Mouse (Mus musculus) kidney, postnatal 0 days (tissue): ENCODE measurements around the gene B430306N03Rik. TPM values are rescaled to one million over a fixed set of nuclear protein-coding genes. Genes with fewer than 3 reads are reported as not detected.

Experiments used
- ATAC-seq: fragments of 200-750 bp; cut with Nextera tagmentation; replicated peaks from 2 replicates; pipeline ENCODE4 v1.8.0; 2017; ENCODE audit warnings: low read depth, moderate number of reproducible peaks, moderate TSS enrichment, moderate library complexity; ENCODE audit not compliant: low FRiP score
- DNase-seq: peaks from one replicate; pipeline ENCODE4 v3.0.0-alpha.2; 2016; ENCODE audit warnings: low spot score
- H3K27ac ChIP-seq: fragments of 300-500 bp; sonication (generic); 2 replicates; pipeline ENCODE4 v1.5.1; 2014; ENCODE audit warnings: mild to moderate bottlenecking
- H3K27me3 ChIP-seq: fragments of 300-500 bp; sonication (generic); 2 replicates; pipeline ENCODE4 v1.6.1; 2014; ENCODE audit warnings: low read length, mixed read lengths; ENCODE audit not compliant: insufficient read depth
- H3K36me3 ChIP-seq: fragments of 300-500 bp; sonication (generic); 2 replicates; pipeline ENCODE4 v1.6.1; 2014; ENCODE audit warnings: low read length, mixed read lengths; ENCODE audit not compliant: insufficient read depth
- H3K4me1 ChIP-seq: fragments of 300-500 bp; sonication (generic); replicated peaks from 2 replicates; pipeline ENCODE4 v1.6.1; 2014; ENCODE audit warnings: antibody characterized with exemption, low read length, mixed read lengths; ENCODE audit not compliant: insufficient read depth
- H3K4me2 ChIP-seq: fragments of 300-500 bp; sonication (generic); 2 replicates; pipeline ENCODE4 v1.6.1; 2014; ENCODE audit warnings: mild to moderate bottlenecking, low read length, moderate library complexity, mixed read lengths
- H3K4me3 ChIP-seq: fragments of 300-500 bp; sonication (generic); replicated peaks from 2 replicates; pipeline ENCODE4 v1.5.1; 2014; ENCODE audit warnings: low read depth, low read length
- H3K9ac ChIP-seq: fragments of 300-500 bp; sonication (generic); 2 replicates; pipeline ENCODE4 v1.6.1; 2014; ENCODE audit warnings: low read depth, low read length
- H3K9me3 ChIP-seq: fragments of 300-500 bp; sonication (generic); replicated peaks from 2 replicates; pipeline ENCODE4 v1.6.1; 2016; ENCODE audit warnings: low read length, inconsistent platforms, mixed read lengths
- CTCF ChIP-seq: IDR thresholded peaks from 2 replicates; pipeline ENCODE4 v1.5.1; 2016; ENCODE audit warnings: antibody characterized with exemption, low read depth, mild to moderate bottlenecking, moderate library complexity
- WGBS: fragments of 180-500 bp; shearing (Covaris S2); extraction: QIAGEN DNeasy Blood & Tissue Kit; methylation state at CpG from one replicate; pipeline ENCODE4 v1.1.7; 2014; 5-methylcytosine and 5-hydroxymethylcytosine counted together
- polyA plus RNA-seq: library from polyadenylated mRNA; unstranded; fragments of >200 nt; fragmentation: Nextera tagmentation; extraction: Ambion mirVana; gene quantifications from 2 replicates; pipeline ENCODE4 v1.2.1, GENCODE M21; 2015

Gene B430306N03Rik
- polyA plus RNA-seq, 1 experiment from 2014 or later, result 0.28 TPM

- H3K9ac ChIP-seq, result no peak overlapping the region
- no peaks in the 10 kb centered on the region for H3K9me3 ChIP-seq
- no peak overlapping the region for H3K4me3 ChIP-seq
- no peak overlapping the region for H3K27ac ChIP-seq
- ATAC-seq (no peak), DNase-seq (no peak)
- no peaks in the 10 kb centered on the region for H3K4me1 ChIP-seq
- no peaks in the 10 kb centered on the region for H3K36me3 ChIP-seq
- 89% methylated on average over 3 of the region's 3 CpGs for WGBS
- no peak for TF ChIP-seq CTCF
- no peak overlapping the region for H3K4me2 ChIP-seq
- H3K27me3 ChIP-seq, result no peaks in the 10 kb centered on the region
Measured at GRCm38 (mm10) chr17:48355822-48356221, 39.9 kb downstream of the B430306N03Rik start.

DNA sequence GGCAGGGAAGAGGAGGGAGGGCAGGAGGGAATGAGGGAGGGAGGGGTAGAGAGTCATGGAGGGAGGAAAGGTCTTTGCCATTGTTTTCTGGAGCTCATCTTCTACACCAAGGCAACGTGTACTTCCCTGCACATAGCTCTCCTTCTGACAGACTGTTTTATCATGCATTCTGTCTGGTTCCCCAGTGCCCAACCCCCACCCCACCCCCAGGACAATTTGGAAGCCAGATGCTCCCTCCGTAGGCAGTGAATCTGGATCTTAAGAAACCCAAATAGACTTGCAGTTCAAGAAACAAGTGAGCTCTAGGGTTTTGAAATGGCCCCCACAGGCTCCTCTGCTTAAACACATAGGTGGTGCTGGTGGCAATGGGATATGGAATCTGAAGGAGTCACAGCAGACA lies 42.0 kb downstream of the B430306N03Rik start:
- Histone ChIP-seq H3K4me1 (no peaks in the 10 kb centered on the region), H3K9ac (no peak overlapping the region), H3K27me3 (no peaks in the 10 kb centered on the region), H3K4me2 (no peak overlapping the region), H3K36me3 (no peaks in the 10 kb centered on the region), H3K9me3 (no peaks in the 10 kb centered on the region), H3K27ac (no peak overlapping the region), H3K4me3 (no peak overlapping the region)
- TF ChIP-seq CTCF, result no peak
- DNase-seq, result no peak
- no peak for ATAC-seq
- WGBS, result 57% methylated on average over 2 of the region's 2 CpGs

GRCm38 (mm10) chr17:48359616-48360015 lies 43.7 kb downstream of the B430306N03Rik start, which contains the start of gene Treml1:
Gene Treml1, plus strand, starts transcription at chr17:48359916.
- TF ChIP-seq CTCF, result no peak
- Histone ChIP-seq H3K27ac (no peak within 1 kb of the TSS), H3K9ac (no peak within 1 kb of the TSS), H3K4me3 (no peak within 1 kb of the TSS), H3K36me3 (no peaks in the 10 kb centered on the region), H3K9me3 (no peaks in the 10 kb centered on the region), H3K27me3 (no peaks in the 10 kb centered on the region), H3K4me2 (no peak within 1 kb of the TSS), H3K4me1 (no peaks in the 10 kb centered on the region)
- 68% methylated on average over 7 of the region's 7 CpGs for WGBS
- ATAC-seq (no peak), DNase-seq (no peak)

- Histone ChIP-seq H3K4me3 (no peak overlapping the region), H3K27ac (no peak overlapping the region), H3K36me3 (no peaks in the 10 kb centered on the region), H3K9ac (no peak overlapping the region), H3K27me3 (no peaks in the 10 kb centered on the region), H3K4me1 (no peaks in the 10 kb centered on the region), H3K9me3 (no peaks in the 10 kb centered on the region), H3K4me2 (no peak overlapping the region)
- WGBS, result 70% methylated on average over 4 of the region's 4 CpGs
- DNase-seq (no peak), ATAC-seq (no peak)
- TF ChIP-seq CTCF, result no peak
Measured at GRCm38 (mm10) chr17:48360462-48360861, 44.5 kb downstream of the B430306N03Rik start.

DNA sequence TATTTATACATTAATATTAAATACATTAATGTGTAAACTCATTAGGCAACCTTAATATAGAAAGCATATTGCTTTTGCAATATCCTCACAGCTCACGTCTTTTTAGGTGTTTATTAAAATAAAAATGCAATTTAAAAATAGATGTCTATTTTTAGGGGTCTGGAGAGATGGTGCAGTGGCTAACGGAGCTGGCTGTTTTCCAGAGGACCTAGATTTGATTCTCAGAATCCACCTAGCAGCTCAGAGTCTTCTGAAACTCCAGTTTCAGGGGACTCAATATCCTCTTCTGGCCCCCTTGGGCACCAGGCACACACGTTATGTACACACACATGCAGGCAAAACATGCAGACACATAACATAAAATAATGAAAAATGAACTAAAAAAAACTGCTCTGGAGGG lies 46.4 kb downstream of the B430306N03Rik start:
- TF ChIP-seq CTCF, result no peak
- WGBS, result 64% methylated on average over 3 of the region's 3 CpGs
- no peaks in the 10 kb centered on the region for H3K27me3 ChIP-seq
- ATAC-seq (no peak), DNase-seq (no peak)
- no peak overlapping the region for H3K27ac ChIP-seq
- H3K4me1 ChIP-seq, result no peaks in the 10 kb centered on the region
- H3K4me3 ChIP-seq, result no peak overlapping the region
- H3K9me3 ChIP-seq, result no peaks in the 10 kb centered on the region
- no peak overlapping the region for H3K9ac ChIP-seq
- no peaks in the 10 kb centered on the region for H3K36me3 ChIP-seq
- no peak overlapping the region for H3K4me2 ChIP-seq

- no peaks in the 10 kb centered on the region for H3K9me3 ChIP-seq
- H3K27me3 ChIP-seq, result no peaks in the 10 kb centered on the region
- no peak for DNase-seq
- H3K4me2 ChIP-seq, result no peak overlapping the region
- H3K4me3 ChIP-seq, result no peak overlapping the region
- H3K27ac ChIP-seq, result no peak overlapping the region
- WGBS, result 76% methylated on average over 8 of the region's 8 CpGs
- no peaks in the 10 kb centered on the region for H3K36me3 ChIP-seq
- no peak overlapping the region for H3K9ac ChIP-seq
- no peak for TF ChIP-seq CTCF
- ATAC-seq, result no peak
- no peaks in the 10 kb centered on the region for H3K4me1 ChIP-seq
Measured at GRCm38 (mm10) chr17:48362966-48363365, 47.0 kb downstream of the B430306N03Rik start.

DNA sequence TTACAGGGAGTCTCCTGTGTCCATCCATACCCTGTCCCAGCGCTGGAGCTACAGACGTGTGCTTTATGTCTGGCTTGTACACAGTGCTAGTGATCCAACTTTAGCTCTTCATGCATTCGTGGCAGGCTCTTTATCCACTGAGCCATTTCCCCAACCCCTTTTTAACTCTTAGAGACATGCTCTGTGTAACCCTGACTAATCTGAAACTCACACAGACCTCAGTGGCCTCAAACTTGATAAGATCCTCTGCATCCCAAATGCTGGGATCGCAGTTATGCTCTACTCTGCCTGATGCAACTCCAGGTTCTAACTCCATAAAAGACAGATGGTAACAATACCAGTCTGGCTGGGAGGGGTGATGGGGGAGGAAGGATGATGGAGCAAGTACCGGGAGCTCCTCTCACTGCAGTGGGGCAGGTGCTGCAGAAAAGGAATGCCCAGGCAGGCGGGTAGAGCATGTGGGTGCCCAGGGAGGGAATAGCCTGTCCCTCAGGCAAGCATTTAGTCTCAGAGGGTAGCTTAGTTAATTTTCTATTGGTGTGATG lies 47.6 kb downstream of the B430306N03Rik start:
- no peak for TF ChIP-seq CTCF
- no peak overlapping the region for H3K9ac ChIP-seq
- no peak overlapping the region for H3K4me2 ChIP-seq
- no peak for ATAC-seq
- H3K9me3 ChIP-seq, result no peaks in the 10 kb centered on the region
- H3K4me3 ChIP-seq, result no peak overlapping the region
- no peak for DNase-seq
- H3K36me3 ChIP-seq, result no peaks in the 10 kb centered on the region
- H3K27me3 ChIP-seq, result no peaks in the 10 kb centered on the region
- no peak overlapping the region for H3K27ac ChIP-seq
- WGBS, result 68% methylated on average over 6 of the region's 6 CpGs
- no peaks in the 10 kb centered on the region for H3K4me1 ChIP-seq
